Mouse (Mus musculus): ENCODE results near the gene Usp6nl. TPM values are rescaled to one million over a fixed set of nuclear protein-coding genes. Genes with fewer than 3 reads are reported as not detected.

The Usp6nl gene
- polyA plus RNA-seq (2015; fragmentation: Nextera tagmentation; extraction: Ambion mirVana): 9.1 and 11.3 TPM in 2 replicates

DNA sequence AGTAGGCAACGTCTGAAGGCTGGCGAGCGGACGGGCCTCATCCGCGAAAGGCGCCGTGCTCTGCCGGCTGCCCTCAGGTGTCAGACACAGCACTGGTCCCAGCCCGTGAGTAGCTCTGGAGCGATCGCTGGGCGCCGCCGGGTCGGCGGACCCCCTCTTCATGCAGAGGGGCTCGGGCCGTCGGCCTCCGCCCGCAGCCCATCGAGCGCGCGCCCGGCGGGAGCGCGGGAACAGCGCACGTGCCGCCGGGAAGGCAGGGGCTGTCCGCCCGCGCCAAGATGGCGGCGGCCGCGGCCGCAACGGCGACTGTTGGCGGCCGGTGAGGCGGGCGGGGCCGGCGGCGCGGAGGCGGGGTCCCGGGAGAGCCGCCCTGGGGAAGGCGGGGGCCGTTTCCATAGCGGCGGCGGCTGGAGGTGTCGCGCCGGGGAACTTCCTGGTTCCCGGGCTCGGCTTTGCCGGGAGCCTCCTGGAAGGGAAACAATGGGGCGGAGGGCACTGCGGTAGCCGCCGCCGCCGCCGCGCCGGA lies at the start of gene Usp6nl:
TSS of gene Usp6nl (plus strand) at position 292 of the 526 bp plus-strand sequence.
- peak within 1 kb of the TSS; percentile 73 for H3K4me3 ChIP-seq (replicated peaks)
- H3K27me3 ChIP-seq (replicated peaks): no peaks in the 10 kb centered on the region
- H3K4me2 ChIP-seq: peak within 1 kb of the TSS; percentile 87
- peak; percentile 91 for ATAC-seq (ENCODE audit: insufficient read depth, low FRiP score, low read depth)
- H3K36me3 ChIP-seq: no peaks in the 10 kb centered on the region
- peaks cover 13% of the 10 kb centered on the region for H3K4me1 ChIP-seq
- H3K9me3 ChIP-seq: no peaks in the 10 kb centered on the region
- under 1% methylated on average over 74 of the region's 75 CpGs for WGBS
- peak within 1 kb of the TSS; percentile 69 for H3K9ac ChIP-seq
- peak within 1 kb of the TSS; percentile 99 for H3K27ac ChIP-seq

DNA sequence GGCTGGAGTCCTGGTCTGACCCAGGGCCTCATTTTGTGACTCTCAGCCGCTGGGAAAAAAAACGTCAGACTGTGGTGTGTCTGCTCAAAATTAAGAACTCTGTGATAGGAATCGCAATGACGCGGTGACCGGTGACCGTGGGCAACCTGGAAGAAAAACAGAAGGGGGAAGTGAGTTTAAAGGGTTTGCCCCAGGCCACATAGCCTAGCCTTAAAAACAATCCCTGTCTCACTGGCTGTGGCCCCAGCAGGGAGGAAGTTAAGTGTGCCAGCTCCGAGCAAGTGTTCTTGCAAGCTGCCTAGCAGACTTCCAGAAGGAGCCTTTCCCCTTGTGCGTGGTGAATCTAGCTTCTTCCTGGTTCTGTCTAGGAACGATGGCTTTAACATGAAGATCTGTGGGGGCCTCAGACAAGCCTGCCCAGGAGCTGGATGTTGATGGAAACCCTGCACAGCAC lies 49.0 kb upstream of the Usp6nl start:
- Histone ChIP-seq H3K9me3 (no peaks in the 10 kb centered on the region), H3K9ac (no peak overlapping the region), H3K36me3 (no peaks in the 10 kb centered on the region), H3K4me3 (replicated peaks) (no peak overlapping the region), H3K27me3 (replicated peaks) (no peaks in the 10 kb centered on the region), H3K27ac (no peak overlapping the region), H3K4me1 (no peaks in the 10 kb centered on the region), H3K4me2 (no peak overlapping the region)
- ATAC-seq (ENCODE audit: insufficient read depth, low FRiP score, low read depth): no peak
- 51% methylated on average over 10 of the region's 10 CpGs for WGBS

DNA sequence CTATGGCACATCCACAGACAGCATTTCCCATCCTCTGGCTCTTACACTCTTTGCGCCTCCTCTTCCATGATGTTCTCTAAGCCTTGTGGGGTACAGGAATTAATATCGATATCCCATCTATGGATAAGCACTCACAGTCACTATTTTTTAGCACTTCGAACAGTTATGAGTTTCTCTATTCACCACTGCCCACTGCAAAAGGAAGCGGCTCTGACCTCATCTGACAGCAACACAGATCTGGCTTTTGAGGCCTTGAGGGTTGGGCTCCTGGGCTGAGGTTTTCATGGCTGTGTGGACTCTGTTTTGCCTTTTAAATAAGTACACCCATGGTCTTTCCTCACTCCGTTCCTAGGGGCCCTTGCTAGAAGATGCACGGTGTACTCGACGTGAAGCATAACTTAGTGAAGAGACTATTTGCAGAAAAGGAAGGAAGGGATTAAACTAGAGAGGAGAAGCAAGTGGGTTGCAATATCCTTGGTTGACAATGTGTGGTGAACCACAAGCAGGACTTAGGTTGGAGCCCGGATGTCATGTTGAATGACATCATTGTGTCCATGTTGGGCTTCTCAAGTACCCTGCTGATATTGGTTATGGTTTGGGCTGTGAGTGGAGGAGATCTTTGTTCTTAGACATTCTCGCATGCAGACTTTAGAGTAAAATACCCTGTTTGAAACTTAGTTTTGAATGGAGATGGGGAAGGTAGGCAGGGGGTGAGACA lies 43.5 kb upstream of the Usp6nl start:
- Histone ChIP-seq H3K9me3 (no peaks in the 10 kb centered on the region), H3K4me1 (no peaks in the 10 kb centered on the region), H3K27me3 (replicated peaks) (no peaks in the 10 kb centered on the region), H3K4me3 (replicated peaks) (no peak overlapping the region), H3K4me2 (no peak overlapping the region), H3K36me3 (no peaks in the 10 kb centered on the region), H3K9ac (no peak overlapping the region), H3K27ac (no peak overlapping the region)
- WGBS: 78% methylated on average over 10 of the region's 10 CpGs
- ATAC-seq (ENCODE audit: insufficient read depth, low FRiP score, low read depth): no peak

DNA sequence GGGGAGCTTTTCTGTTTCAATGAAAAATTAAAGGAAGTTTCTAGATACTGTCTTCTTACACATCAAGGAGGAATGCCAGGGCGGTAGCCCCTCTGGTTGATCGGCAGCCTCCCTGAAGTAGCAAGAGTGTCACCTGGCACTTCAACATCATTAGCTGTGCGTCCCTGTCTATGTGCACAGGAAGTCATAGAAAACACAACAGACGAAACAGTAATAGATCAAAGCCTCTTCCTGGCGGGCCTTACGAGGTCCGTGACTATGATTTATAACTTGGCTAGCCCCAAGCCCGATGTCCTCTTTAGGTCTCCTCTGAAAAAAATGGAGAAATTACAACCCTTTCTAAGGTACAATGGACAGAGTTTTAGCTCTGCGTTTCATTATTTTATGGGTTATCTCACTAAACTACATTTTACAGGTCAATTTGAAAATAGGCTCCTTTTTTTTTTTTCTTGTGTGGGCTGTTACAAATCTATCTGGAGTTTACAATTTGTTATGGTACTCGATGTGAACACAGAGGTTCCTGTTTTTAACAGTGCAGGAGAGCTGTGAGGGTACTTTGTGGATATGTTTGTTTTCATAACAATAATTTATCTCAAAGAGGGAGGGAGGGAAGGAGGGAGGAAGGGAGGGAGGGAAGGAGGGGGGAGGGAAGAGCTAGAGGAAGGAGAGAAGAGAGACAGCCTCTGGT lies 42.7 kb upstream of the Usp6nl start:
- H3K36me3 ChIP-seq: no peaks in the 10 kb centered on the region
- H3K27me3 ChIP-seq (replicated peaks): no peaks in the 10 kb centered on the region
- no peaks in the 10 kb centered on the region for H3K9me3 ChIP-seq
- no peak for ATAC-seq (ENCODE audit: insufficient read depth, low FRiP score, low read depth)
- H3K4me2 ChIP-seq: no peak overlapping the region
- no peak overlapping the region for H3K27ac ChIP-seq
- no peak overlapping the region for H3K4me3 ChIP-seq (replicated peaks)
- H3K4me1 ChIP-seq: no peaks in the 10 kb centered on the region
- WGBS: 30% methylated on average over 10 of the region's 10 CpGs
- no peak overlapping the region for H3K9ac ChIP-seq

DNA sequence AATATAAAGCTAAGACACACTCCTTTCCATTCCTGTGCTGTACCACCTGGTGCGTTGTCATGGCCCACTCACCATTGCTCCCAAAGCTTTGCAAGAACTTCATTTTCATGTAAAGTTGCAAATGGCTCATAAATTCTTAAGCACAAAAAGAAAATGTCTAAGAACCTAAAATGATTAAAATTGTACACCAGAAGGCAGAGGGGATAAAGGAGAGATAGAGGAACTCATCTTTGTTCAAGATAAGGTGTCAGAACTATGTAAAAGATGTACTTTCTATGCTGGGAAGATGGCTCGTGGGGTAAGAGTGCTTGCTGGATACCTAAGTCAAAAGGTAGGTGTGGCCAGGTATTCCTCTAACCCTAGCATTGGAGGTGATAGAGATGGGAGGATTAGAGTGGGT lies 38.9 kb upstream of the Usp6nl start:
- Histone ChIP-seq H3K27ac (no peak overlapping the region), H3K9ac (no peak overlapping the region), H3K4me1 (no peaks in the 10 kb centered on the region), H3K27me3 (replicated peaks) (no peaks in the 10 kb centered on the region), H3K9me3 (no peaks in the 10 kb centered on the region), H3K4me2 (no peak overlapping the region), H3K36me3 (no peaks in the 10 kb centered on the region), H3K4me3 (replicated peaks) (no peak overlapping the region)
- 85% methylated on average over 2 of the region's 2 CpGs for WGBS
- no peak for ATAC-seq (ENCODE audit: insufficient read depth, low FRiP score, low read depth)

DNA sequence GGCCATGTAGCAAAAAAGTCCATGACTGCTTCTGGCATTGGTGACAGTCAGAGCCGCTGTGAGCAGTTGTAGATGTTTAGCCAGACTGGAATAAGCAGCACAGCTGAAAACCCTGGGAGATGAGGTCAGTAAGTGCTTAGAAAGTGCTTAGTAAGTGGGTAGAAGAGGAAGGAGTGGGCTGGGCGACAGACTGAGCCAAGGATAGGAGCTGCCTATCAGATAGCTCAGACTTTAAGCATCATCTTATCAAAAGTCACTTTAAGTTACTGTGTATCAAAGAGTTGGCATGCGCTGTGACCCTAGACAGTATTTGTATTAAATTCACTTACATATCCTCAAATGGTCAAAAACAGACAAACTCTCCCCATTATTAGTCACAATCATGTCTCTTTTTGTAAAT lies 37.7 kb upstream of the Usp6nl start:
- Histone ChIP-seq H3K9ac (no peak overlapping the region), H3K4me3 (replicated peaks) (no peak overlapping the region), H3K4me1 (no peaks in the 10 kb centered on the region), H3K4me2 (no peak overlapping the region), H3K27me3 (replicated peaks) (no peaks in the 10 kb centered on the region), H3K36me3 (no peaks in the 10 kb centered on the region), H3K9me3 (no peaks in the 10 kb centered on the region), H3K27ac (no peak overlapping the region)
- ATAC-seq (ENCODE audit: insufficient read depth, low FRiP score, low read depth): peak; percentile 57; the same call in 1 of the 2 replicates
- 52% methylated on average over 3 of the region's 3 CpGs for WGBS

DNA sequence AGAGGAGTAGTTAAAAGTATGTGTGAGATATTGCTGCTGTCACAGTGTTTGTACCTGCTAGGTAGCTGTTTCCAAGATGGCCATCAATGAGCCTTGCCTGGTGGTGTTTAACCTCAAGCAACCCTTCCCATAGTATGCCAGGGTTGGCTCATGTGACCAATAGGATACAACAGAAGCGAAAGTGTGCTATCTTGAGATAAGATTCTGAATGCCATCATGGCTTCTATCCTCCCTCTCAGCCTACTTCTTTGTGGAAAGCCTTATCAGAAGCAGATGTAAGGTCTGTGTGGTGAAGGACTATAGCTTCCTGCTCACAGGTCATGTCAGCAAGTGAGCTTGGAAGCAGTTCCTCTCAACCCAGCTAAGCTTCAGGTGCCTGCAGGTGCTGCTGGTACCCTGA lies 36.7 kb upstream of the Usp6nl start:
- H3K27me3 ChIP-seq (replicated peaks): no peaks in the 10 kb centered on the region
- ATAC-seq (ENCODE audit: insufficient read depth, low FRiP score, low read depth): peak; percentile 78; the same call in 1 of the 2 replicates
- no peak overlapping the region for H3K4me3 ChIP-seq (replicated peaks)
- WGBS: 90% methylated on average over 1 of the region's 1 CpGs
- no peak overlapping the region for H3K9ac ChIP-seq
- no peaks in the 10 kb centered on the region for H3K9me3 ChIP-seq
- no peaks in the 10 kb centered on the region for H3K36me3 ChIP-seq
- H3K27ac ChIP-seq: no peak overlapping the region
- H3K4me1 ChIP-seq: no peaks in the 10 kb centered on the region
- H3K4me2 ChIP-seq: no peak overlapping the region

DNA sequence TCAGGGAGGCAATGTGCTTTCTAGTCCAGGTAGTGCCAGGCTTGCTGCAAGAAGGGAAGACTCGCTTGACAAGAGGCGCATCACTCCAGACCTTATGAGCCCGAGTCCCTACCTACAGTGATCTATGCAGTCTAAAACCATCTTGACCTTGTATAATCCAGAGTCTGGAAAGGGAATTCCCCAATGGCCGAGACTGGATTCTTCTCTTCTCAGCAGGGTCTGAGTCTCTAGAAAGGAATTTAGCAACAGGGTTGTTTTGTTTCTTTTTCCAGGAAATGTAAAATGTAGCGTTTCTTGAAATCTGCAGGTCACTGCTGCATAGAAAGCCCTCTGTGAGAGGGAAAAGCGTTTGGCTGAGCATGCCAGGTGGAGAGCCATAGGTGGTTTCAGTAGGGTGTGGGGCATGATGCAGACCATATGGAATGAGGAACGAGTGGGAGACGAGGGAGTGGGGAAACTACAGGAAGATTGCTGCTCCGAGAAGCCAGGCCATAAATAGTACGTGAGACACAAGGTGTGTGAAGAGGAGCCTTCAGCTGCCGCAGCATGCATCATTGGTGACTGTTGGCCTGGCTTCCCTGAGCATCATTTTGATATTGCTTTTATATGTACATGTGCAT lies 28.5 kb upstream of the Usp6nl start:
- Histone ChIP-seq H3K27ac (no peak overlapping the region), H3K27me3 (replicated peaks) (no peaks in the 10 kb centered on the region), H3K4me1 (0 out of 2 replicates have a peak, but pooled peaks cover 7% of the 10 kb centered on the region), H3K4me2 (no peak overlapping the region), H3K9ac (no peak overlapping the region), H3K4me3 (replicated peaks) (no peak overlapping the region), H3K36me3 (no peaks in the 10 kb centered on the region), H3K9me3 (no peaks in the 10 kb centered on the region)
- ATAC-seq (ENCODE audit: insufficient read depth, low FRiP score, low read depth): no peak
- 66% methylated on average over 11 of the region's 11 CpGs for WGBS

DNA sequence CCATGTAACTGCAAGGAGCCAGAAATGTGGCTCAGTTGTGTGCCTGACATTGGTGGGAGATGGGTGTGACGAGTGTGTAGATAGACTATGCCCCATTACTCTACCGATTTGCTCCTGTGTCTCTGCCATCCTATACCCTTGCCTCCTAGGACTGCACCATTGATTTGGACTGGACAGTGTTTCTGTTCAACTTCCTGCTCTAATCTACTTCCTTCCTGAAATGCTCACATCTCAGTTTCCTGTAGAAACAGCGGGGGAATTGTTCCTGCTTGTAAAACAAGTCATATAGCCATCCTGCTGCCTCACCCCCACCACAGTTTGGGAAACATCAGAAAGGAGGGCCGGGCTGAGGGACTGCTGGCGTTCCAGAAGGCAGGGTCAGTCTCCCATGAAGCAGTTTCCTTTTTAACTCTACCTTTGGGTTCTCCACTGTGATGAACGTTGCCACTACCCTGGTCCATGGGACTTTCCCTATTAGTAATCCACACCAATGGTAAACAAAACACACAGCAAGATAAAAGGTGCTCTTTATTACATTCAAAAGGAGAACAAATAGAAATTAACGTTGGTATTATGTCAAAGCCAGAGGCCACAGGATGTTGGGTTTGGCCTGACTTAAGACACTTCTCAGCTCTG lies 27.4 kb upstream of the Usp6nl start:
- Histone ChIP-seq H3K36me3 (no peaks in the 10 kb centered on the region), H3K9me3 (no peaks in the 10 kb centered on the region), H3K4me1 (0 out of 2 replicates have a peak, but pooled peaks cover 7% of the 10 kb centered on the region), H3K4me3 (replicated peaks) (no peak overlapping the region), H3K4me2 (no peak overlapping the region), H3K27ac (no peak overlapping the region), H3K9ac (no peak overlapping the region), H3K27me3 (replicated peaks) (no peaks in the 10 kb centered on the region)
- no peak for ATAC-seq (ENCODE audit: insufficient read depth, low FRiP score, low read depth)
- 65% methylated on average over 7 of the region's 7 CpGs for WGBS

DNA sequence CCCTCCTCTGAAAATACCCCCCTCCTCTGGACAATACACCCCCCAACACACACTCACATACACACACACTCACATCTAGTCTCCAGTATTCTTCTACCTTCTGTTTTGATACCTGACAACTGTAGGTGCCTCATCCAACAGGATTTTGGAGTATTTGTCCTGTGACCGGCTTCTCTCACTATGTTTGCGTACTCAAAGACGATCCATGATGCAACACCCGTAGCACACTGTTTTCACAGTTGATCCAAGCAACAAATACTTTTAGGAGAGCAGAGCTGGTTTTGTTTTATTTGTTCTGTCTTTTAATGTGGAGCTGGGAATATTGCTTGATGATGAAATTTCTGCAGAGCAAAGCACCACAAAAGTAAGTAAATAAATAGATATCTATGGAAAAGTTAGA lies 17.7 kb upstream of the Usp6nl start:
- no peak overlapping the region for H3K9ac ChIP-seq
- WGBS: 87% methylated on average over 4 of the region's 4 CpGs
- H3K4me1 ChIP-seq: no peaks in the 10 kb centered on the region
- no peak for ATAC-seq (ENCODE audit: insufficient read depth, low FRiP score, low read depth)
- no peaks in the 10 kb centered on the region for H3K27me3 ChIP-seq (replicated peaks)
- no peak overlapping the region for H3K27ac ChIP-seq
- no peak overlapping the region for H3K4me3 ChIP-seq (replicated peaks)
- no peaks in the 10 kb centered on the region for H3K9me3 ChIP-seq
- H3K36me3 ChIP-seq: no peaks in the 10 kb centered on the region
- H3K4me2 ChIP-seq: no peak overlapping the region

DNA sequence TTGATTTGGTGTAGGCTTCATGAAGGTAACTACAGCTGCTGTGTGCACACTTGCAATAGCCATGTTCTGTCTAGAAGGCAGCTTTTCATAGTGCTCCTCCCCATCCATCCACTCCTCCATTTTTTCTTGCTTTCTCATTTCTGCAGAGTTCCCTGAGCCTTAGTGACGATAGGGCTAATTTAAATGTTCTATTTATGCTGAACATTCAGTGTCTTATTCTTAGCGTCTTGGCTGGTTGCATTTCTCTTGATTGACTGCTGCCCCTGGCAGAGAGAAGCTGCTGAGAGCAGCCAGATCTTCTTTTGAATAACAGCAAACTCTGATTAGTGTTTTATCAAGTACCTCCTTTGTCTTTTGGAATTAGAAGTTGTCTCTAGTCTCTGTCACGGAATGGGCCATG lies 15.6 kb upstream of the Usp6nl start:
- no peak for ATAC-seq (ENCODE audit: insufficient read depth, low FRiP score, low read depth)
- H3K4me3 ChIP-seq (replicated peaks): no peak overlapping the region
- no peak overlapping the region for H3K27ac ChIP-seq
- H3K9ac ChIP-seq: no peak overlapping the region
- H3K27me3 ChIP-seq (replicated peaks): no peaks in the 10 kb centered on the region
- H3K36me3 ChIP-seq: no peaks in the 10 kb centered on the region
- no peaks in the 10 kb centered on the region for H3K9me3 ChIP-seq
- no peak overlapping the region for H3K4me2 ChIP-seq
- H3K4me1 ChIP-seq: no peaks in the 10 kb centered on the region
- WGBS: 73% methylated on average over 3 of the region's 3 CpGs

All from stomach, embryonic 15.5 days (tissue).